Mouse (Mus musculus) frontal cortex, adult 2 months (tissue): ENCODE measurements at regions not wholly inside any gene's neighbourhood (a gene's known extent, or its start where the extent isn't known, plus 50 kb on each side); places are given as distances from the start of the nearest gene placed in this dataset.

Experiments
- DNase-seq, 2 experiments: peaks; one replicate each; pipeline ENCODE4 v3.0.0; 2022; ENCODE audit warnings: low spot score in 1 of 2; ENCODE audit errors: extremely low spot score in 1 of 2

GRCm38 (mm10) chr14:99603257-99603656 is 304.8 kb downstream of the Klf5 start:
- no peak for DNase-seq

- DNase-seq: no peak
Measured at GRCm38 (mm10) chr14:99605351-99606100, 307.0 kb downstream of the Klf5 start.

GRCm38 (mm10) chr14:99609003-99609402 is 310.5 kb downstream of the Klf5 start:
- no peak for DNase-seq

GRCm38 (mm10) chr14:99611435-99611834 is 312.9 kb downstream of the Klf5 start:
- no peak for DNase-seq

- DNase-seq: no peak
Measured at GRCm38 (mm10) chr14:99612114-99612513, 313.6 kb downstream of the Klf5 start.

- no peak for DNase-seq
Measured at GRCm38 (mm10) chr14:99614748-99615147, 316.3 kb downstream of the Klf5 start.

GRCm38 (mm10) chr14:99616655-99617335 is 318.3 kb downstream of the Klf5 start:
- DNase-seq: no peak

GRCm38 (mm10) chr14:99617374-99617773 is 318.9 kb downstream of the Klf5 start:
- DNase-seq: no peak

- no peak for DNase-seq
Measured at GRCm38 (mm10) chr14:99621538-99621937, 323.0 kb downstream of the Klf5 start.

- no peak for DNase-seq
Measured at GRCm38 (mm10) chr14:99624380-99625327, 326.2 kb downstream of the Klf5 start.

- DNase-seq: no peak
Measured at GRCm38 (mm10) chr14:99627615-99628014, 329.1 kb downstream of the Klf5 start.

GRCm38 (mm10) chr14:99631092-99631491 is 332.6 kb downstream of the Klf5 start:
- peak; percentile 64 to 78 for DNase-seq

GRCm38 (mm10) chr14:99632444-99632843 is 334.0 kb downstream of the Klf5 start:
- DNase-seq: no peak

GRCm38 (mm10) chr14:99635556-99636150 is 337.2 kb downstream of the Klf5 start:
- DNase-seq: no peak

- DNase-seq: peak; percentile 18 to 25
Measured at GRCm38 (mm10) chr14:99641475-99642453, 343.3 kb downstream of the Klf5 start.

GRCm38 (mm10) chr14:99646323-99646722 is 347.8 kb downstream of the Klf5 start:
- DNase-seq: no peak

- DNase-seq: no peak
Measured at GRCm38 (mm10) chr14:99674399-99674798, 375.9 kb downstream of the Klf5 start.

GRCm38 (mm10) chr14:99687062-99687806 is 388.7 kb downstream of the Klf5 start:
- DNase-seq: peak in 1 of 2 experiments; percentile 19

GRCm38 (mm10) chr14:99688415-99688814 is 389.9 kb downstream of the Klf5 start:
- DNase-seq: no peak
